Mouse (Mus musculus): Measurements from ENCODE around the gene Foxc2. TPM values are rescaled to one million over a fixed set of nuclear protein-coding genes. Genes with fewer than 3 reads are reported as not detected.
"Not testable (repeated sequence)": the region's sequence is repeated elsewhere in the genome, so short reads cannot be mapped to it uniquely, and the experiment has no call there.

Gene Foxc2
- polyA plus RNA-seq, 1 experiment from 2014 or later, result 1.9 TPM

DNA sequence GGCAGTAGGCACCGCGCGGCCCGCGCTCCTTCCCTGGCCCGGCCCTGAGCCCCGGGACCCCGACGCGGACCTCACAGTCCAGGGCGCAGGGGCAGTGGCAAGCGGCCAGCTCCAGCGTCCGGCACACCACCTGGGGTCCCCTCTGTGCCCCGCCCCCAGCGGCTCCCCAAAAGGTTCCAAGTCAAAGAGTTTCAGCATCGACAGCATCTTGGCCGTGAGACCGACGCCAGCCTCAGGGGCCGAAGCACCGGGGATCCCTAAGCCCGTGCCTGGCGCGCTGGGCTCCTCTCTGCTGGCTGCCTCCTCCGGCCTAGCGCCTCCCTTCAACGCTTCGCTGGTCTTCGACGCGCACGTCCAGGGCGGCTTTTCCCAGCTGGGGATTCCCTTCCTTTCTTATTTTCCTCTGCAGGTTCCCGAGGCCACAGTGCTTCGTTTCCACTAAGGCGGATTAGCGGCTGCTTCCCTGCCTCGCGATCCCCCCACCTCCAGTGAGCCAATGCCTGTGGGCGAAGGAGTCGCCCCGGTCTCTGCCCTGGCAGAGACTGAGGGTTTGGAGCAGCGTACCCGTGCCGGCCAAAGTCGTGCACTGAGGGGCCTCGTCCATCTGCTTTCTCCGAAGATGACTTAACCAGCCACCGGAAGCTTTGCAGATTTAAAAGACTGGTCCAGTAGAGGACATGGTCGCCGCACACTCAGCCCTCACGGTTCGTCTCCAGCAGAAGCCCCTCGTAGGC is 12.7 kb downstream of the Foxc2 start:
- no peak overlapping the region for H3K9ac ChIP-seq (ENCODE audit: low read depth, low read length)
- ATAC-seq, result no peak
- H3K36me3 ChIP-seq (ENCODE audit: control insufficient read depth, insufficient read depth, low read length), result no peaks in the 10 kb centered on the region
- H3K4me2 ChIP-seq (ENCODE audit: low read length), result peak overlapping the region; percentile 35
- H3K27me3 ChIP-seq (replicated peaks; ENCODE audit: control insufficient read depth, insufficient read depth, low read length), result peaks cover 57% of the 10 kb centered on the region
- H3K9me3 ChIP-seq (ENCODE audit: control insufficient read depth, low read length), result no peaks in the 10 kb centered on the region
- peaks cover 17% of the 10 kb centered on the region for H3K4me1 ChIP-seq (ENCODE audit: control insufficient read depth, insufficient read depth, low read depth, low read length)
- no peak overlapping the region for H3K27ac ChIP-seq (ENCODE audit: low read depth, low read length)
- H3K4me3 ChIP-seq (ENCODE audit: low read length), result peak overlapping the region; percentile 7; the same call in 1 of the 2 replicates
- 2% methylated on average over 55 of the region's 55 CpGs for WGBS

DNA sequence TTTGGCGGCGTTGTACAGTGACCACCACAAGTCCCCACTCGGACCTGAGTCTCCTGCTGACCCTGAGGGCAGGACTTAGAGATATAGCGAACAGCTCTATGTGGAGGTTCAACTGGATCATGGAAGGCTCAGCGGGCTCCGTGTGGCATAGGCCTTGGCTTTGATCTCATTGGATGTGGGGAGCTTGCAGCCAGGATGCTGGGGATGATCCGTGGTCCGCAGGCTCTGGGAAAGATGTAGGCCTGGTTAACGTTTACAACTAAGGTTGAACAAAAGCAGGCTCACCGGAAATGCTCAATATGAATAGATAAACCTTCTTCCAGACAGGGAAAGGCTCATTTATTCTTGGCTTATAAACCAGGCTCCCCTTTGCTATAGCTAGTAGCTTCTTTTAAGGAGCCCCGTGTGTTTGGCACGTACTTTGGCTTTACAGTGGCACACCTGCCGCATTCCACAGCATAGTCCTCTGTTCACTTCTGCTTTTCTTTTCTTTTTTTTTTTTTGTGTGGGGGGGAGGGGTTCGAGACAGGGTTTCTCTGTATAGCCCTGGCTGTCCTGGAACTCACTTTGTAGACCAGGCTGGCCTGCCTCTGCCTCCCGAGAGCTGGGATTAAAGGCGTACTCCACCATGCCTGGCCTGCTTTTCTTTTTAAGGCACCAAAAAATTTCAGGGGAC is 13.4 kb downstream of the Foxc2 start:
- H3K9ac ChIP-seq (ENCODE audit: low read depth, low read length), result no peak overlapping the region
- H3K4me2 ChIP-seq (ENCODE audit: low read length), result no peak overlapping the region
- H3K4me1 ChIP-seq (ENCODE audit: control insufficient read depth, insufficient read depth, low read depth, low read length), result peaks cover 17% of the 10 kb centered on the region
- WGBS, result 15% methylated on average over 16 of the region's 16 CpGs
- no peaks in the 10 kb centered on the region for H3K9me3 ChIP-seq (ENCODE audit: control insufficient read depth, low read length)
- no peak overlapping the region for H3K4me3 ChIP-seq (ENCODE audit: low read length)
- no peaks in the 10 kb centered on the region for H3K36me3 ChIP-seq (ENCODE audit: control insufficient read depth, insufficient read depth, low read length)
- ATAC-seq, result no peak
- H3K27me3 ChIP-seq (replicated peaks; ENCODE audit: control insufficient read depth, insufficient read depth, low read length), result peaks cover 51% of the 10 kb centered on the region
- H3K27ac ChIP-seq (ENCODE audit: low read depth, low read length), result no peak overlapping the region

DNA sequence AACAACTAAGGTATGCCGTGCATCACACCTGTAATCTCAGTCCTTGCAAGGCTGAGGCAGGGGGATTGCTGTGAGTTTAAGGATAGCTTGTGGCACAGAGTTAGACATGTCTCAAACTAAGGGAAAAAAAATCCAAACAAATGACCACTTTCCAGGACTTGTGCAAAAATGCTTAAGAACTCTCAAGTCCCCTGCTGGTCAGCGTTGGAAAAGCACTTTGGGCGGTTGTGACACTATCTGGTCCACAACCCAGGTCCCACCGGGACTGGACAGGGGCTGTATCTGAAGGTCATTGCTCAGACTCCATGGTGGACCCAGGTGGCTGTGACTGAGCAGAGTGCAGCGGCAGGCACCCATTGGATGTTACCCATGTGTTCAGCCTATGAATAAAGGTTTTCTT is 14.6 kb downstream of the Foxc2 start:
- peaks cover 40% of the 10 kb centered on the region for H3K27me3 ChIP-seq (replicated peaks; ENCODE audit: control insufficient read depth, insufficient read depth, low read length)
- H3K4me3 ChIP-seq (ENCODE audit: low read length), result no peak overlapping the region
- ATAC-seq, result no peak
- H3K9ac ChIP-seq (ENCODE audit: low read depth, low read length), result no peak overlapping the region
- no peaks in the 10 kb centered on the region for H3K9me3 ChIP-seq (ENCODE audit: control insufficient read depth, low read length)
- no peaks in the 10 kb centered on the region for H3K36me3 ChIP-seq (ENCODE audit: control insufficient read depth, insufficient read depth, low read length)
- peaks cover 14% of the 10 kb centered on the region for H3K4me1 ChIP-seq (ENCODE audit: control insufficient read depth, insufficient read depth, low read depth, low read length)
- no peak overlapping the region for H3K4me2 ChIP-seq (ENCODE audit: low read length)
- WGBS, result 34% methylated on average over 5 of the region's 5 CpGs
- no peak overlapping the region for H3K27ac ChIP-seq (ENCODE audit: low read depth, low read length)

DNA sequence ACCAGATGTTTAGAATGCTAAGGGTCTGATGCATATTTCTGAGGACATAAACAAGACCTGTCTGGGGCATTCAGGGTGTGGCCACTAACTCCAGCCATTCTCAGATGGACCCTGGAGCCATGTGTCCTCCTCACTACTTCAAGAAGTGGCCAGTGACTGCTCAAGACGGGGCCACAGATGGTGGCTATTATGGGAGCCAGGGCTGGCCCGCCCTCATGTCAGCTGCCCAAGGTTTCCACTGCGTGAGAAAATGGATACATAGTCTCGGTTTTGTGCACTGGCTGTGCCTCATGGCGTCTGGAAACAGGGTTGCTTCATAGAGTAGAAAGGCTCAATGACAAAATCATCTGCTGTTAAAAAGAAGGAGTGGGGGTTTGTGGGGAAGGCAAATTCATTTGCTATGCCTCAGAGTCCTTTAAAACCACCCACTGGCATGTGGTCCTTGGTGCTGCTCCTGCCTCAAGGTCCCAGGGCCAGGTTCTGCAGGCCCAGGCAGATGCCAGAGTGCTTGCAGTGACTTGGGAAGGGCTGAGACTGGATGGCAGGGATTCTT is 17.1 kb downstream of the Foxc2 start:
- Histone ChIP-seq H3K36me3 (ENCODE audit: control insufficient read depth, insufficient read depth, low read length) (no peaks in the 10 kb centered on the region), H3K9me3 (ENCODE audit: control insufficient read depth, low read length) (no peaks in the 10 kb centered on the region), H3K4me1 (ENCODE audit: control insufficient read depth, insufficient read depth, low read depth, low read length) (peaks cover 8% of the 10 kb centered on the region), H3K9ac (ENCODE audit: low read depth, low read length) (no peak overlapping the region), H3K4me2 (ENCODE audit: low read length) (no peak overlapping the region), H3K4me3 (ENCODE audit: low read length) (no peak overlapping the region), H3K27me3 (replicated peaks; ENCODE audit: control insufficient read depth, insufficient read depth, low read length) (peaks cover 27% of the 10 kb centered on the region), H3K27ac (ENCODE audit: low read depth, low read length) (no peak overlapping the region)
- no peak for ATAC-seq
- WGBS, result 68% methylated on average over 5 of the region's 5 CpGs

DNA sequence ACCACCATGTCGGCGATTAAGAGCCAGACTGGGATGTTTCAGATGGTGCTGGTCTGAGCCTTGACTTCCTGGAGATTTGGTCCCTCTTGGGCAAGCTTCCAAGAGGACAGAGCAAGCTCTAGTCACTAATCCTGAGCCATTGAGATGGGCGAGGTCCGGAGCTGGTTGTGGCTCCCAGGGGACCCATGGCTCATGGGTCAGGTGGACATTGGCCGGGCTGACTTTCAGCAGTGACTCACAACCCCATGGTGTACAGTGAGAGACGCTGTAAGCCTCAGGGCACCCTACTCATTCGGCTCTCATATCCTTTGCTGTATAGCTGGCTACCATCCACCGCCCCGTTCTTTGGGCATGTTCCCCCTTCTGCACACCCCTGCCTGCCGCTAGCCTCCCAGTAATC is 18.1 kb downstream of the Foxc2 start:
- WGBS, result 91% methylated on average over 10 of the region's 10 CpGs
- H3K36me3 ChIP-seq (ENCODE audit: control insufficient read depth, insufficient read depth, low read length), result no peaks in the 10 kb centered on the region
- H3K9me3 ChIP-seq (ENCODE audit: control insufficient read depth, low read length), result no peaks in the 10 kb centered on the region
- peaks cover 23% of the 10 kb centered on the region for H3K27me3 ChIP-seq (replicated peaks; ENCODE audit: control insufficient read depth, insufficient read depth, low read length)
- no peak overlapping the region for H3K4me2 ChIP-seq (ENCODE audit: low read length)
- no peak overlapping the region for H3K9ac ChIP-seq (ENCODE audit: low read depth, low read length)
- H3K27ac ChIP-seq (ENCODE audit: low read depth, low read length), result no peak overlapping the region
- H3K4me3 ChIP-seq (ENCODE audit: low read length), result no peak overlapping the region
- ATAC-seq, result no peak
- no peaks in the 10 kb centered on the region for H3K4me1 ChIP-seq (ENCODE audit: control insufficient read depth, insufficient read depth, low read depth, low read length)

DNA sequence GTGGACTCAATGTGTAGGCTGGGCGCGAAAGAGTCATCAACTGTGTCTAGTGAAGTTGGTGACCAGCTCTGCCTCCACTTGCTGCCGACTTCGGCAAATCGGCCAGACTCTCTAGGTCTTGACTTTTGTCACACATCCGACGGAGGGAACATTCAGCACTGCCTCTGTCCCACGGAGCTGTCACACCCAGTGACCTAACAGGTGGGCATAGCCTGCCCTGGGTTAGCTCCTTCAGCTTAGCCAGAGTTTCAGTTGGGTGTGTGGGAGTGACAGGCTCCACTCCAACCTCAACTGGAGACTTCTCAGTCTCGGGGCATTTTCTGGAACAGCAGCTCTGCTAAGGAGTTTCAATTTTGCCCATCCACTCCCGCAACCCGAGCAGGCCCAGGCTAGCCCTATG is 18.5 kb downstream of the Foxc2 start:
- ATAC-seq, result no peak
- Histone ChIP-seq H3K27me3 (replicated peaks; ENCODE audit: control insufficient read depth, insufficient read depth, low read length) (peaks cover 20% of the 10 kb centered on the region), H3K4me2 (ENCODE audit: low read length) (no peak overlapping the region), H3K4me3 (ENCODE audit: low read length) (no peak overlapping the region), H3K9me3 (ENCODE audit: control insufficient read depth, low read length) (no peaks in the 10 kb centered on the region), H3K36me3 (ENCODE audit: control insufficient read depth, insufficient read depth, low read length) (no peaks in the 10 kb centered on the region), H3K9ac (ENCODE audit: low read depth, low read length) (no peak overlapping the region), H3K27ac (ENCODE audit: low read depth, low read length) (no peak overlapping the region), H3K4me1 (ENCODE audit: control insufficient read depth, insufficient read depth, low read depth, low read length) (no peaks in the 10 kb centered on the region)
- 86% methylated on average over 11 of the region's 11 CpGs for WGBS

DNA sequence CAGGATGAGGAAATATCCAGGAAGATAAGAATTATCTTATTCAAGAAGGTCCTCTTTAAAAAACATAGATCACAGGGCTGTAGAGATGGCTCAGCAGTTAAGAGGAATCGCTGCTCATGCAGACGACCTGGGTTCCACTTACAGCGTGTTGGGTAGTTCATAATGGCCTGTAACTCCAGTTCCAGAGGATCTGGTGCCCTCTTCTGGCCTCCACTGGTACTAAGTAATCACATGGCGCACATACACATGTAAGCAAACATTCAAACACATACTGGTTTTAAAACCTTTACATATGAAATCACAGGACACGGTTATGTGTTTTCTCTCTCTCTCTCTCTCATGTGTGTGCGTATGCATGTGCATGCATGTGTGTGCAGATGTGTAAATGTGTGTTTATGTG is 20.9 kb downstream of the Foxc2 start:
- H3K36me3 ChIP-seq (ENCODE audit: control insufficient read depth, insufficient read depth, low read length), result no peaks in the 10 kb centered on the region
- no peaks in the 10 kb centered on the region for H3K9me3 ChIP-seq (ENCODE audit: control insufficient read depth, low read length)
- H3K4me3 ChIP-seq (ENCODE audit: low read length), result no peak overlapping the region
- no peaks in the 10 kb centered on the region for H3K4me1 ChIP-seq (ENCODE audit: control insufficient read depth, insufficient read depth, low read depth, low read length)
- ATAC-seq, result no peak
- no peak overlapping the region for H3K4me2 ChIP-seq (ENCODE audit: low read length)
- no peak overlapping the region for H3K9ac ChIP-seq (ENCODE audit: low read depth, low read length)
- peaks cover 4% of the 10 kb centered on the region for H3K27me3 ChIP-seq (replicated peaks; ENCODE audit: control insufficient read depth, insufficient read depth, low read length)
- H3K27ac ChIP-seq (ENCODE audit: low read depth, low read length), result no peak overlapping the region
- WGBS, result 91% methylated on average over 6 of the region's 6 CpGs

DNA sequence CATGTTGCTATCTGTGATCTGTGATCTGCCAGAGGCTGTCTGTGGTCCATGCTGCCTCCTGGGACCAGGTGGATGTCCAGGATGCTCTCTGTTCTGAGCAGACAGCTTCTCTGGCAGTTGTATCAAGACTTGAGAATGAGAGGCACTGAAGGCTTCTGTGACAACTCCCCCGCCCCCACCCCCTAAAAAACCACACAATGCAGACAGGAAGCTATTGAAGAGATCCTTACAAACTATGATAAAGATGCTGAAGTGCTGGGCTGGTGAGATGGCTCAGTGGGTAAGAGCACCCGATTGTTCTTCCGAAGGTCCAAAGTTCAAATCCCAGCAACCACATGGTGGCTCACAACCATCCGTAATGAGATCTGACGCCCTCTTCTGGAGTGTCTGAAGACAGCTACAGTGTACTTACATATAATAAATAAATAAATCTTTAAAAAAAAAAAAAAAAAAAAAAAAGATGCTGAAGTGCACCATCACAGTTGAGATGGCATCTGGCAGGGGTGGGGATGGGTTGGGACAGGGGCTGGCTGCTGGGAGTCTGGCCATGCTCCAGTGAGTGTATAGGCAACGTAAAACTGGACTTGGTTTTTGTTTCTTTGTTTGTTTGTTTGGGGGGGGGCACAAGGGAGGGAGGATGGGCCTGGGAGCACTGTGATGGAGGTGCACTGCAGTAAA is 29.6 kb downstream of the Foxc2 start:
- H3K27ac ChIP-seq (ENCODE audit: low read depth, low read length); H3K4me1 ChIP-seq (ENCODE audit: control insufficient read depth, insufficient read depth, low read depth, low read length); ATAC-seq; H3K4me2 ChIP-seq (ENCODE audit: low read length); H3K4me3 ChIP-seq (ENCODE audit: low read length); H3K9me3 ChIP-seq (ENCODE audit: control insufficient read depth, low read length); H3K9ac ChIP-seq (ENCODE audit: low read depth, low read length); H3K36me3 ChIP-seq (ENCODE audit: control insufficient read depth, insufficient read depth, low read length); H3K27me3 ChIP-seq (replicated peaks; ENCODE audit: control insufficient read depth, insufficient read depth, low read length): not testable (repeated sequence)
- 84% methylated on average over 4 of the region's 6 CpGs for WGBS

DNA sequence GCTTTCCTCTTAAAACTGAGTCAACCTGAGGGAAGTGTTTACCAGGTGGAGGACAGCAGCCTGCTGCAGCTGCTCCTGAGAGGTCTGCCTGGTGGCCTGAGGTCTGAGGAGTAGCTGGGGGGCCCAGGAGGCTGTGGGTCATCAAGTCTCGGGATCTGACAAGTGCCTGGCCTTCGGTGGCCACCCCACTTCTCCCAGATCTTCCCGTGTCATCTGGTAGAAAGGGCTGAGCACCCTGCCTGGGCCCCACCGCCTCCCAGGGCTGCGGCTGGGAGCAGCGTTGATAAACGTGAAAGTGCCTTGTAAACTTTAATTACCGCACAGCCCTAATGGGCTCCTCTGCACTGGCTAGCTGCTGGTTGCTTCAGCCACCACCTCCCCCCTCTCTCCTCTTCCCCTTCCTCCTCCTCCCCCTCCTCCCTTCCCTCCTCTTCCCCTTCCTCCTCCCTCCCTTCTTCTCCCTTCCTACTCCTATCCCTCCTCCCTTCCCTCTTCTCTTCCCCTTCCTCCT is 32.7 kb downstream of the Foxc2 start:
- WGBS, result 45% methylated on average over 6 of the region's 8 CpGs

More for the DNA sequence above, 32.7 kb downstream of the Foxc2 start:
- H3K4me3 ChIP-seq (ENCODE audit: low read length), result no peak overlapping the region
- no peak overlapping the region for H3K9ac ChIP-seq (ENCODE audit: low read depth, low read length)
- H3K27me3 ChIP-seq (replicated peaks; ENCODE audit: control insufficient read depth, insufficient read depth, low read length), result 0 out of 2 replicates have a peak, but pooled peaks cover 2% of the 10 kb centered on the region
- H3K27ac ChIP-seq (ENCODE audit: low read depth, low read length), result no peak overlapping the region
- no peaks in the 10 kb centered on the region for H3K4me1 ChIP-seq (ENCODE audit: control insufficient read depth, insufficient read depth, low read depth, low read length)
- no peaks in the 10 kb centered on the region for H3K36me3 ChIP-seq (ENCODE audit: control insufficient read depth, insufficient read depth, low read length)
- H3K4me2 ChIP-seq (ENCODE audit: low read length), result no peak overlapping the region
- no peaks in the 10 kb centered on the region for H3K9me3 ChIP-seq (ENCODE audit: control insufficient read depth, low read length)
- no peak for ATAC-seq
